Mouse (Mus musculus): ENCODE results near the gene Klrb1b.

Klrb1b gene

DNA sequence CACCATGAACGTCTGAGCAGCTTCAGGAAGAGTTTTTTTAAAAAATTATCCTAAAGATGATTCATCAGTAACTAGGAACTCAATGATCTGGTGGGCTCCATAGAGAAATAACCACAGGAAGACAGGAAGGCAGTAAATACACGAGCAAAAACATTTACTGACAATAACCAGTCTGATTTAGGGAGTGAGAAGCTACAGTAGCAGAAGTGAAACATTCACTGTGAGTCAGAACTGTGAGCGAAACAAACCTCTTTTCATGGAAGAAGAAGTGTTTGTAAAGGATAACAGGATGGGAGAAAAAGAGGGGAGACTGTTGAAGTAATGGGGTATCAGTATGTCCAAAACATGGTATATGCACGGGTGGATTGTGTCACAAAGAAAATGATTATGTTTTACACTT is 3.7 kb upstream of the Klrb1b start:
- ChIA-PET CTCF (interaction anchor here in 1 of 4 experiments (0.6 kb wide), 1 partner anchor 20 kb away, joined by 3 read pairs; no protein-coding TSS in a partner anchor), POLR2A (interaction anchor here in 2 of 4 experiments (1.2 to 1.6 kb wide), 2 partner anchors 8 kb away, joined by 4 to 5 read pairs; no protein-coding TSS in a partner anchor)

DNA sequence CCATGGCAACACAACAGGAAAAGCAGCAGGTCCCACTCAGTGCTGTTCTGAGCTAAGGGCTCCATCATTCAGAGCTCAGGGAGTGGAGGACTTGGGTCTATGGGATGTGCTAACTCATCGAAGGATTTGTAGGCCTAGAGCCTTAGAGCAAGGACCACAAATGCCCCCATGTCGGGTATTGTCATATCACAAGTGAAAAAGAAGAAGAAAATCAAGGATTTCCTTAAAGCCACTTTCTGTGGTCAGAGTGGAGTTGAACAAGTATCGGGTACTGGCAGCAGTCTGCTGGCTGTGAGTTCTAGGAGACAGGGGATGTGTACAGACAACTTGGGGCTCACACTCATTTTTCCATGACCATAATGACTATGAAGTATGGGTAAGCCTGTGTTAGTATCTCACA is 650 bp upstream of the Klrb1b start:
- POLR2A ChIA-PET, result interaction anchor here in 1 of 4 experiments (1.6 kb wide), 1 partner anchor 16 kb away, joined by 3 read pairs; no protein-coding TSS in a partner anchor
- CTCF ChIA-PET, result no interaction called here

DNA sequence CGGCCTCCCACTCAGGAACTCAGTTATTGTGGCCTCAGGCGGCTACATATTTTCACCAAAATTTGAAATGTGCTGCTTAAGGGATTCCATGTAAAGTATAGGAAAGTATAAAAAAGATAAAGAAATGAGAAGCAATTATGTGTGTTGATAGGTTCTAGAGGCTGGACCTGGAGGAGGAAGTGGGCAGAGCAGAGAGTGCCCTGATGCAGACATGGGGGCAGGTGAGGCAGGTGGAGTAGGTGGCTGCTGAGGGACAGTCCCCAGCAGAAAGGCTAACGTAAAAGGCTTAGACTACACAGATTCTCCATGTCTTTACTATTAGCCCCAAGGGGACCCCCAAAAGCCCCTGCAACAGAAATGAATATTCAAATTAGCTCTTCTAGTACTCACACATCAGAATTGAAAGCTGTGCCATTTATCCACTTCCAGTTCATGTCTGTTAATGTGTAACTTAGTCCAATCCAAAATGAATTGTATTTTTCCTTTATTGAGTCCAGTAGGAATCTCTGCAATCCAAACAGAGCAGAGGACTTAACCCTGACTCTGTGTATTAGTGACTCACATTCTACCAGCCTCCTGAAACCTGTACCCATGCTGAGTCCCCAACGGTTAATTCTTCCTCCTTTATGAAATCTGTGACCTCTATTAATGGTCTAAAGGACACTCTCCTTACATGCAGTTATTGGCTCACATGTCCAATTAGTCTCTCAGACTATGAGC is 7.9 kb downstream of the Klrb1b start:
- CTCF ChIA-PET, result no interaction called here
- POLR2A ChIA-PET, result interaction anchor here in 1 of 4 experiments (0.6 kb wide), 1 partner anchor 80 kb away, joined by 3 read pairs; no protein-coding TSS in a partner anchor

DNA sequence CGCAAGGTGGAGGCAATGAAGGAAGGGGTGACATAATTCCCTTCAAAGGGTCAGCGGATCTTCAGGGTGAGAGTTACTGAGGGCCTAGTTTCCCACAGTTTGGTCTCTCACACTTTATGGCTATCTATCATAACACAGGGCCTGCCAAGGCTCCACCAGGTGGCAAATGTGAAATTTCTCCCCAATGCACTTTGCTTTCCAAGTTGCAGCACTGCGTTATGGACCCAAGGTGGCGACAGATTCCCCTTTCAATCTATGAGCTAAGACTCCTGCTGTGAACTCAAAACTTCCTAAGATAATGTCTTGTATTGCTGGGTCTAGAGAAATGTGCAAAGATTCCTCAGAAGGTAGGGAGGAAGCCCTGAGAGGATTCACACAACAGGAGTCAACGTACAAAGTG is 17.6 kb downstream of the Klrb1b start:
- CTCF ChIA-PET, result interaction anchor here in 1 of 4 experiments (0.7 to 1.9 kb wide), 4 partner anchors 37 to 274 kb away, joined by 3 to 5 read pairs (median 4); no protein-coding TSS in a partner anchor
- POLR2A ChIA-PET, result no interaction called here

DNA sequence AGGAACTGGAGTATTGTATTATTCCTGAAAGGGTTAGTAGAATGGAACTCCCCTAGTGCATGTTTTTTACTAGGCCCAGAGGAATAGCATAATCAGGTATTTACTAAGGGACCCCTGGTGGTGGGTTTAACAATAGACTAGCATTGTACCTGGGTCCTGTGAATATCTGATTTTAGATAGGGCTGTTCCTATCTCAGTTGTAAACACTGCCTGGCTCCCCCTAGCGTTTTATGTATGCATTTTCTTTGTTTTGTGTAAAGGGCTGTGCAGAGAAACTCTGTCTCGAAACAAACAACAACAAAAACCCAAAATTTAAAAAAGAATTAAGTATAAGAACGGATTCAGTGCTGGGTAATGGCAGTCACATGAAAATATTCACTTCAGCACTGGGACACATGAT is 19.1 kb downstream of the Klrb1b start:
- POLR2A ChIA-PET, result no interaction called here
- CTCF ChIA-PET, result interaction anchor here in 3 of 4 experiments (0.7 to 7.4 kb wide), 4 partner anchors 38 to 210 kb away, joined by 3 to 174 read pairs (median 10); no protein-coding TSS in a partner anchor

DNA sequence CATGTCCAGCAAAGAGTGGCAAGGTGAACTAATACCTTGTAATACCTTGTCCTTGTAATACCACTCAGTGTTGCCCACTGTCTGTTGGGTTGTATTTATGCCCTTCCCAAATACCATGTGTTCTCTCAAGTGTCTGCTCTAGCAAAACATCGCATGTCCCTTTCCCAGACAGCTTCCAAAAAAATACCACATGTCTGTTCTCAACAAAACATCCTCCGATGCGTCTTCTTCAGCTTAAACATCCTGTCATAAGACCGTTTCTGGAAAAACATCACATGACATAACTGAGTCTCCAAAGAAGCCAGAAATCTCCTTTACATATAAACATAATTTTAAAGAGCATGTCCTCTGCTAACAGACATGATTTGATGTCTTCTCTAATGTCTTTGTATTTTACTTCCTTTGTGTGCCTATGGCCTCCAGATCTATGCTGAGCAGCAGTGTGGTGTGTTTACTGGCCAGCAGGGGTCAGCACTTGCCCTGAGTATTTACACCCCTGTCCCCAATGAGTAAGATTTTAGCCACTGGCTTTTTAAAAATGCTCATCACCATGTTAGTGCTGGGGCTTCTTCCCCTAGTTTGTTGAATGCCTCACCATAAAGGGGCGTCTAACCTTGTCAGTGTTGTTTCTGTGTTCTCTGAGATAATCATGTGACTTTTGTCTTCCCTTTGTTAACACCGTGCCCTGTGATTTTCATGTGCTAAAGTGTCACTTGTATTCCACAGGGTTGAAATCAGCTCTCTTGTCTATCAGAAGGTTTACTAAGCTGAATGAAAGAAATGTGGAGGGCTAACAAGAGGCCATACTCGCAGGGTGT is 21.1 kb downstream of the Klrb1b start:
- POLR2A ChIA-PET, result interaction anchor here in 2 of 4 experiments (0.7 to 2.4 kb wide), 9 partner anchors 8 to 41 kb away, joined by 3 to 28 read pairs (median 4); no protein-coding TSS in a partner anchor
- CTCF ChIA-PET, result interaction anchor here (0.8 to 7.4 kb wide), 15 partner anchors 31 to 835 kb away, joined by 3 to 174 read pairs (median 4); no protein-coding TSS in a partner anchor

DNA sequence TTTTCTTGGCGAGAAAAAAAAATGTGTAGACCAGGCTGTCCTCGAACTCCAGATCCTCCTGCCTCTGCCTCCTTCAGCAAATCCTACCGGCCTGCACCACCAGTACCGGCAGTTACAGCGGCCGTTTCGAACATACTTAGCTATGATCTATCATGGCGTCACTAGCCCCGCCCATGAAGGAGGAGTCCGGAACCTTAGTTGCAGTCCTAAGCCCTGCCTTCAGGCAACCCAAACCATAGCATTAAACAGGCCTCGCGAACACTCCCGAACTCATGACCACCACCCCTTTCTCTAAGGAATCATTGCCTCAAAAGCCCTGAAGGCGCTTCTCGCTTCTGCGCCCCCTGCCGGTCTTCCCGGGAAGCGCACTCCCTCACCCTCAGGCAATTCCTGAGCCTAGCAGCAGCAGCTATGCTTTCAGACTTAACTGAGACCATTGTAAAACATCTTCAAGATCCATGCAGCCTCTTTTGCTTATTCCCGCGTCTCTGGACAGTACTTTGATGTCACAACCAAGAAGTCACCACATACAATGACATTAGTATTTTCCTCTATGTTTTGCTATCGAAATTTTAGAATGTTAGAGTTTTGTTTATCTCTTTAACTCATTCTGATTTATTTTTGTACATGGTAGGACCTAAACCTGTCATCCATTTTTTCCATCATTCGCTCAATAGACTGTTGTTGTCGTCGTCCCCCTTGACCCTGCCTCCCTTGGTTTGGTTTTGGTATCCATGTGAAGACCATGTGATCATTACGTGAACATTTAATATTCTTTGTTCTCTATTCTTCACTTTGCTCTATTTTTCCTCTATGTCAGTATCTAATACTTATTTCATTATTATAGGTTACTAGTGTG is 22.9 kb downstream of the Klrb1b start:
- ChIA-PET CTCF (interaction anchor here (0.6 to 7.4 kb wide), 18 partner anchors 13 to 435 kb away, joined by 3 to 174 read pairs (median 4); no protein-coding TSS in a partner anchor), POLR2A (interaction anchor here in 3 of 4 experiments (0.9 to 1.6 kb wide), 7 partner anchors 36 to 42 kb away, joined by 3 to 41 read pairs (median 4); no protein-coding TSS in a partner anchor)

DNA sequence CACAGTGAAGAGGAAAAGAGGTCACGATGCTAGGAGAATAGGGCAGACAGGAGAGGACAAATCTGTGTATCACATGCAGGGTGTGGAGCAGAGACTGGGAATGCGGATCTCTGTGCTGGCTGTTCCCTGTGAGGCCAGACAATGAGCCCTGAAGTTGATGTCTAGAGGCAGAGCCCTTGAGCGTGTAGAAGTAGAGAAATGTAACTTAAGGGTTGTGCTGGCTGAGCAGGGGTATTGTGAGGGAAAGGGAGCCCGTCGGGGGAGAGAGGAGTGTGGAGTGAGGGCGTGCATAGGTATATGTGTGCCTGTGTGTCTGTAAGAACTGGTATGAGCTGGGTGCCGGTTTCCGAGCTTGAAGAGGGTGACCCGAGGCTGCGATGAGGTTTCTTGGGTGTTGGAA is 23.6 kb downstream of the Klrb1b start:
- ChIA-PET CTCF (interaction anchor here (0.6 to 7.4 kb wide), 18 partner anchors 14 to 435 kb away, joined by 3 to 174 read pairs (median 4); no protein-coding TSS in a partner anchor), POLR2A (interaction anchor here in 3 of 4 experiments (0.7 to 1.6 kb wide), 8 partner anchors 35 to 43 kb away, joined by 3 to 41 read pairs (median 4); no protein-coding TSS in a partner anchor)

DNA sequence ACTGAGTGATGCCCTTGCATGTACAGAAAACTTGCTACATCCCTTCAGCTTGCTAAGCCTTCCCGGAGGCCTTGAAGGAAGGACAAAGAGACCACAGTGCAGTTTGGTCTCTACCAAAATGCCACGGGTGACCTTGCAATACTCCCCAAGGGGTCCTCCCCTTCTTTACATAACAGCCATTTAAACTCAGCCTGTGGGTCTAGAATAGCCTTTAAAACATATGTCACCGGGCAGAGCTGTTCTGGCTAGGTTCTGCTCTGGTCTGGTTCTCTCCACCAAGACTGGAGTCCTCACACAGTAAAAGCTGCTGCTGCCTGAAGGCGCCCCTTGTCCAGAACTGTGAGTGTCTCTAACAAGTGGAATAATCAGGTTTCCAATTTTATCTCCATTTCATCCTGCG is 25.4 kb downstream of the Klrb1b start:
- CTCF ChIA-PET, result interaction anchor here in 2 of 4 experiments (1.2 to 7.4 kb wide), 2 partner anchors 34 to 35 kb away, joined by 3 to 174 read pairs; no protein-coding TSS in a partner anchor
- POLR2A ChIA-PET, result interaction anchor here in 3 of 4 experiments (0.7 to 1.2 kb wide), 4 partner anchors 37 to 446 kb away, joined by 5 read pairs; no protein-coding TSS in a partner anchor

DNA sequence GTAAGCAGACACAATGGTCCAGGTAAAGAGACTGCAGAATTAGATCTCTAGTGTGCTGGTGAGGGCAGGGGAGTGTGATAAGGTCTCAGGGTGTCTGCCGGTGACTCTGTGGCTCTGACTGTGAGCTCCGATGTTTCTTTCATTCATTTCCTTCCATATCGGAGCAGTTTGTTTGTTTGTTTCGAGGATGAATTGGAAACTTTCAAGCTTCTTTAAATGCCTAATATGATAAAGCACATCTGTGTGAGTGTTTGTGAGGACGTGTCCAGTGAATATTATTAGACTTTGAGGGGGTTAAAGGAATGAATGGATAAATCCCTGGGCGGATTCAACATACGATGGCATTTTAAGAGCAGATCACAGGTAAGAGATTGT is 26.2 kb downstream of the Klrb1b start:
- ChIA-PET POLR2A (interaction anchor here in 1 of 4 experiments (0.6 to 1.8 kb wide), 4 partner anchors 33 to 55 kb away, joined by 3 to 7 read pairs (median 6); no protein-coding TSS in a partner anchor), CTCF (interaction anchor here in 3 of 4 experiments (0.7 to 7.4 kb wide), 4 partner anchors 33 to 212 kb away, joined by 3 to 174 read pairs (median 4); no protein-coding TSS in a partner anchor)

DNA sequence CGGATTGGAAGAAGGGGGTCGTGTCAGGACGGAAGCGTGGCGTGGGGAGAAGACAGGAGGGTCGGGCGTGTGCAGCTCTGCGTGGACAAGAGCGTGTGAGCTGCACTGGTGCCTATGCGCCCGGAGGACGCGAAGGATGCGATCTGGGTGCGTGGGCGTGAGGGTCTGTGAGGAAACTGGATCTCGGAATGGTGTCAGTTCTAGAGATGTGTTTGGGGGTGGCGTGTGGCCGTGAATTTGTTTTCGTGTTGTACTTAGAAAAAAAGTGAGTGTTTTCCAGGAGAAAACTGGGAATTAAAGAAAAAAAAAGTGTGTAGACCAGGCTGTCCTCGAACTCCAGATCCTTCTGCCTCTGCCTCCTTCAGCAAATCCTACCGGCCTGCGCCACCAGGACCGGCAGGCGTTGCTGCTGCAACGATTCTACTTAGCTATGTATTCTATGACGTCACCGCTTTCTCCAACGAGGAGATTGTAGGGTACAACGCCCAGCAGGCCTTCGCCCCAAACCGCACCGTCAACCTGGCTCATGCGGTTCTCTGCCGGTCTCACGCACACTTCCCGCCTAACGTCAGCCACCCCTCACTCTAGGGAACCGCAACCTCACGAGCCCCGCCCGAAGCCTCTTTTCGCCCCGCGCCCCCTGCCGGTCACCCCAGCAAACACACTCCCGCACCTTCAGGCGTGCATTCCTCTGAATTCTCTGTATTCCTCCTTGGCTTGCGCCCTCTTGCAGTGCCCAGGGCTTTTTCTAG is 26.8 kb downstream of the Klrb1b start:
- ChIA-PET POLR2A (interaction anchor here in 3 of 4 experiments (0.6 to 1.9 kb wide), 8 partner anchors 33 to 55 kb away, joined by 3 to 13 read pairs (median 6); no protein-coding TSS in a partner anchor), CTCF (interaction anchor here (0.6 to 1.2 kb wide), 5 partner anchors 32 to 212 kb away, joined by 3 to 13 read pairs (median 3); no protein-coding TSS in a partner anchor)

DNA sequence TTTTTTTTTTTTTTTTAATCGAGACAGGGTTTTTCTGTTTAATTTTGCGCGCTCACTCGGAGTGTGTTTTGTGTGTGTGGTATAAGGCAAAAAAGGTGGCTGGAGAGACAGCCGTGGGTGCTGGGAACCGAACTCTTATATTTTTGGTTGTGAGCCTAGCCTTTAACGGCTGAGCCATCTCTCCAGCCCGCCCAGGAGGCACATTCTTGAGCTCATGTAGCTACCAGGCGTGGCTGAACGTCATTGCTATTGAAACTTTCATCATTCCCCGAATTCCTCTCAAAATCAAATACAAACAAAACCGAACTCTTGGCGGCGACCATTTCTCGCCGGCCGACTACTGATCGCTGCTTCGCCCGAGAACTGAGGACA is 27.4 kb downstream of the Klrb1b start:
- ChIA-PET POLR2A (interaction anchor here in 3 of 4 experiments (0.6 to 1.9 kb wide), 11 partner anchors 28 to 373 kb away, joined by 3 to 13 read pairs (median 6); no protein-coding TSS in a partner anchor), CTCF (interaction anchor here in 3 of 4 experiments (0.6 to 0.7 kb wide), 3 partner anchors 38 to 54 kb away, joined by 3 to 13 read pairs (median 3); no protein-coding TSS in a partner anchor)

DNA sequence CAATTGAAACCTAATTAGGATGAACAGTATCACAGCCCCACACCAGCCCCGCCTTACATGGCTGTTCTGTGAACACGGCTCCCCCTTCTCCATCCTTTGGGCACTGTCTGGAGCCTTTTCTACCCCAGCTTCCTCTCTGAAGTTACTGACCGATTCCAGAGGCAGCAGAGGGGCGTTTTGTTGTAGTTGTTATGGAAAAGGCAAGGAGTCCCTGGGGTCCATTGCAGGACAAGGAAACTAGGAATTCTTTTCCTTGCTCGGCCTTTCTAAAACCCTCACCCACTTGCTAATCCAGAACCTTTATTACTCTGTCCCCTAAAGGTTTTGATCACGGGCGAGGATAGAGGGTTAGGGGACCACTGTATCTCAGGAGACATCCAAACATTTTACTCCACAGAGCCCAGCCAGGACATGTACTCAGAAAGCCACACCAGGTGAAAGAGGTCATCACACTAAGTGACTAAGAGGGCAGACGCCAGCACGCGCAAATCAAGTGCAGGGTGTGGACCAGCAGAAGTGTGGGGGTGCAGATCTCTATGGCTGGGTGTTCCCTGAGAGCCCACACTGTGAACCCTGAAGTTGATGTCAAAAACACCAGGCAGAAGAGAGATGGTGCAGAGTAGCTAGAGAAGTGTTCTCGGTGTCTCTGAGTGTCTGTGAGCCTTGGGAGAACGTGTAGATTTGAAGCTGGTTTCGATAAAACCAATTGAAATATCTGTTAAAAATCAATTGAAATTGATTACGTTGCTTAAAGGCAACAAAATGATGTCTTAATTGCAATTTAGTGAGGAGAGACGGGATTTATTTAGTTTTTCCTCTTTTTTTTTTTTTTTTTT is 28.0 kb downstream of the Klrb1b start:
- ChIA-PET POLR2A (interaction anchor here in 3 of 4 experiments (0.6 to 1.9 kb wide), 12 partner anchors 27 to 372 kb away, joined by 3 to 13 read pairs (median 4); no protein-coding TSS in a partner anchor), CTCF (interaction anchor here (0.6 to 1.0 kb wide), 9 partner anchors 31 to 456 kb away, joined by 3 read pairs; no protein-coding TSS in a partner anchor)

DNA sequence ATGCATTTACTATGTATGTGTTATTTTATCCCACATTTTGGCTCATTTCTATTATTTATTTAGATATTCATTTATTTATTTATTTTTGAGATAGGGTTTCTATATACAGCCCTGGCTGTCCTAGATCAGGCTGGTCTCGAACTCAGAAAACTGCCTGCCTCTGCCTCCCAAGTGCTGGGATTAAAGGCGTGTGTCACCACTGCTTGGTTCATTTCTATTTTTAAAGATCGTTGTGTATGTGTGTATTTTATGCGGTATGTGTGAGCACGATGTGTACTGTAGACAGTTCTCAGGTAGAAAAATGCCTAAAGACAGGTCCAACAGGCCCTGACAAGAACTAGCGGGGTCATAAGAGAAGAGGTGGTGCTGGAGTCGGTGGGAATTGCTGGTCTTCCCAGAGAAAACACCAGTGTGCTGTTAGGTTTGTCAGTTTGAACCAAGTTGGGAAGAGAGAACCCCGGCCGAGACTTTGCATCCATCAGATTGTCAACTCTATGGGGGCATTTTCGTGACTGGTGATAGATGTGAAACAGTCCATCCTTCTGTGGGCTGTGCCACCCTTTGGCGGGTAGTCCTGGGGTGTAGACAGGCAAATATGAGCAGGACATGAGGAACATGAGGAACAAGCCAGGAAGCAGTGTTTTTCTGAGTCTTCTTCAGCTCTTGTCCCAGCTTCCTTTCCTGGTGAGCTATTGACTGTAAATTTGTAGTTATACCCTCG is 28.8 kb downstream of the Klrb1b start:
- POLR2A ChIA-PET, result interaction anchor here in 3 of 4 experiments (0.7 to 1.9 kb wide), 8 partner anchors 8 to 40 kb away, joined by 3 to 13 read pairs (median 4); no protein-coding TSS in a partner anchor
- CTCF ChIA-PET, result interaction anchor here (0.6 to 1.0 kb wide), 10 partner anchors 31 to 457 kb away, joined by 3 read pairs; no protein-coding TSS in a partner anchor
